Mouse (Mus musculus) hindlimb bud, embryonic 11.5 days (tissue): ENCODE measurements around the gene Creb3.
"Not testable (repeated sequence)": the region's sequence is repeated elsewhere in the genome, so short reads cannot be mapped to it uniquely, and the experiment has no call there.

Source experiments
- DNase-seq: peaks from one replicate; pipeline ENCODE4 v3.0.0-alpha.2; 2012; ENCODE audit warnings: low read depth, low spot score; ENCODE audit errors: extremely low spot score

Creb3 gene

GRCm38 (mm10) chr4:43561997-43562768 lies at the start of gene Creb3, which contains the start of gene Tln1:
Gene Creb3, plus strand, starts transcription at chr4:43562332.
Gene Tln1, minus strand, starts transcription at chr4:43562691.
- DNase-seq, result peak; percentile 91

GRCm38 (mm10) chr4:43512653-43513052 lies 49.5 kb upstream of the Creb3 start:
- no peak for DNase-seq

GRCm38 (mm10) chr4:43513300-43513699 lies 48.8 kb upstream of the Creb3 start:
- DNase-seq, result no peak

GRCm38 (mm10) chr4:43513791-43514190 lies 48.3 kb upstream of the Creb3 start:
- DNase-seq, result no peak

GRCm38 (mm10) chr4:43515764-43516708 lies 46.1 kb upstream of the Creb3 start:
- DNase-seq, result no peak

GRCm38 (mm10) chr4:43519551-43519950 lies 42.6 kb upstream of the Creb3 start:
- DNase-seq, result no peak

- DNase-seq, result peak; percentile 92
Observed at GRCm38 (mm10) chr4:43519956-43520355, 42.2 kb upstream of the Creb3 start.

GRCm38 (mm10) chr4:43527880-43528279 lies 34.3 kb upstream of the Creb3 start:
- DNase-seq, result no peak

- DNase-seq, result no peak
Observed at GRCm38 (mm10) chr4:43528487-43528886, 33.6 kb upstream of the Creb3 start.

- DNase-seq, result no peak
Observed at GRCm38 (mm10) chr4:43530081-43530501, 32.0 kb upstream of the Creb3 start.

GRCm38 (mm10) chr4:43530581-43530980 lies 31.6 kb upstream of the Creb3 start:
- DNase-seq, result peak; percentile 58

GRCm38 (mm10) chr4:43533270-43533669 lies 28.9 kb upstream of the Creb3 start:
- DNase-seq, result no peak

- no peak for DNase-seq
Observed at GRCm38 (mm10) chr4:43535628-43536027, 26.5 kb upstream of the Creb3 start.

- DNase-seq, result no peak
Observed at GRCm38 (mm10) chr4:43536031-43536430, 26.1 kb upstream of the Creb3 start.

GRCm38 (mm10) chr4:43542044-43542443 lies 20.1 kb upstream of the Creb3 start:
- DNase-seq, result no peak

- DNase-seq, result no peak
Observed at GRCm38 (mm10) chr4:43546375-43547047, 15.6 kb upstream of the Creb3 start.

GRCm38 (mm10) chr4:43547160-43547559 lies 15.0 kb upstream of the Creb3 start:
- DNase-seq, result no peak

- no peak for DNase-seq
Observed at GRCm38 (mm10) chr4:43549055-43549454, 13.1 kb upstream of the Creb3 start.

- DNase-seq, result not testable (repeated sequence)
Observed at GRCm38 (mm10) chr4:43551854-43552253, 10.3 kb upstream of the Creb3 start.

GRCm38 (mm10) chr4:43552437-43552836 lies 9.7 kb upstream of the Creb3 start:
- DNase-seq, result no peak

GRCm38 (mm10) chr4:43553891-43554290 lies 8.2 kb upstream of the Creb3 start:
- DNase-seq, result no peak
